Mouse (Mus musculus): ENCODE measurements around the gene Hoxd9. TPM values are rescaled to one million over a fixed set of nuclear protein-coding genes. Genes with fewer than 3 reads are reported as not detected.
A peak's percentile ranks its signal among the peaks of the same experiment; 100 is the strongest.

The Hoxd9 gene
- total and polyA plus RNA-seq, 3 experiments: not detected

GRCm38 (mm10) chr2:74672481-74673362, 24.8 kb upstream of the Hoxd9 start (continued):
- TF ChIP-seq E2F4 (IDR thresholded peaks at IDR 0.05; ENCODE audit: insufficient replicate concordance, low read depth, low read length): no peak
- no peak for TF ChIP-seq NRF1 (IDR thresholded peaks at IDR 0.05; ENCODE audit: low read depth, low read length)
- TF ChIP-seq IRF4 (IDR thresholded peaks at IDR 0.05; ENCODE audit: low read depth, low read length): peak; percentile 43; the same call in 1 of the 2 replicates
- TF ChIP-seq TCF12 (IDR thresholded peaks at IDR 0.05; ENCODE audit: low read depth, low read length): no peak

GRCm38 (mm10) chr2:74673835-74674425, 23.6 kb upstream of the Hoxd9 start:
- DNase-seq (ENCODE audit: extremely low read depth): no peak

GRCm38 (mm10) chr2:74674881-74675665, 22.5 kb upstream of the Hoxd9 start, which contains the start of gene Hoxd12:
Gene Hoxd12 (plus strand): TSS chr2:74675013.
- no peaks in the 10 kb centered on the region for H3K27me3 ChIP-seq (replicated peaks)
- dilution Hi-C loops (cut with MboI; ENCODE audit: extremely low pct_ligation_motif_present, extremely low pct_unique_long_range_greater_than_20kb, low sequenced_read_pairs) (no loop called here), in situ Hi-C loops (cut with MboI; ENCODE audit: low pct_ligation_motif_present, low pct_unique_long_range_greater_than_20kb, low sequenced_read_pairs) (loop anchor here (25.0 kb wide), 2 partner anchors 637 to 1088 kb away; partner anchors contain the start of gene Chrna1)
- H3K9ac ChIP-seq (ENCODE audit: insufficient read depth, low read depth): no peak within 1 kb of the TSS
- no peaks in the 10 kb centered on the region for H3K36me3 ChIP-seq (replicated peaks in 1 of 2; ENCODE audit: control insufficient read depth in 1 of 2, insufficient read depth in 1 of 2, low read length in 1 of 2)
- 0 out of 4 replicates have a peak, but pooled peaks cover 0 to 5% of the 10 kb centered on the region in 2 experiments for H3K4me1 ChIP-seq (ENCODE audit: control insufficient read depth in 1 of 2, insufficient read depth in 2 of 2)
- no peak within 1 kb of the TSS for H3K4me3 ChIP-seq (replicated peaks in 1 of 3; ENCODE audit: low read depth in 2 of 3, low read length in 2 of 3, poor library complexity in 1 of 3)
- H3K79me2 ChIP-seq (replicated peaks; ENCODE audit: control insufficient read depth, extremely low read depth, insufficient read depth, poor library complexity, severe bottlenecking): no peaks in the 10 kb centered on the region
- H3K27ac ChIP-seq (ENCODE audit: insufficient read depth, low read depth): no peak within 1 kb of the TSS
- H3K4me2 ChIP-seq (ENCODE audit: insufficient read depth, low read depth, poor library complexity, severe bottlenecking): no peak within 1 kb of the TSS
- no peak for TF ChIP-seq MAZ (IDR thresholded peaks at IDR 0.05; ENCODE audit: low read depth, low read length)
- TF ChIP-seq ELF1 (IDR thresholded peaks at IDR 0.05; ENCODE audit: low read depth, low read length): no peak
- TF ChIP-seq KAT2A (IDR thresholded peaks at IDR 0.05; ENCODE audit: insufficient replicate concordance, low read length): no peak
- no peak for TF ChIP-seq POLR2AphosphoS2 (IDR thresholded peaks at IDR 0.05; ENCODE audit: low read depth, low read length)
- no peak for TF ChIP-seq CHD1 (IDR thresholded peaks at IDR 0.05; ENCODE audit: low read depth, low read length)
- no peak for TF ChIP-seq MXI1 (IDR thresholded peaks at IDR 0.05; ENCODE audit: low read depth, low read length)
- TF ChIP-seq PAX5 (IDR thresholded peaks at IDR 0.05; ENCODE audit: low read length): no peak
- no peak for TF ChIP-seq CTCF (conservative IDR thresholded peaks at IDR 0.05 in 1 of 2, IDR thresholded peaks at IDR 0.05 in 1 of 2; ENCODE audit: low read depth in 2 of 2, low read length in 2 of 2)
- TF ChIP-seq EP300 (IDR thresholded peaks at IDR 0.05; ENCODE audit: low read length): no peak
- TF ChIP-seq ZKSCAN1 (IDR thresholded peaks at IDR 0.05; ENCODE audit: borderline replicate concordance, low read depth, low read length): no peak
- TF ChIP-seq ZMIZ1 (IDR thresholded peaks at IDR 0.05; ENCODE audit: low read depth, low read length): no peak
- peaks cover 5% of the 10 kb centered on the region for H3K9me3 ChIP-seq (replicated peaks; ENCODE audit: low read length)
- DNase-seq (ENCODE audit: extremely low read depth): no peak

More at GRCm38 (mm10) chr2:74673835-74674425, 23.6 kb upstream of the Hoxd9 start:
- dilution Hi-C loops (cut with MboI; ENCODE audit: extremely low pct_ligation_motif_present, extremely low pct_unique_long_range_greater_than_20kb, low sequenced_read_pairs) (no loop called here), in situ Hi-C loops (cut with MboI; ENCODE audit: low pct_ligation_motif_present, low pct_unique_long_range_greater_than_20kb, low sequenced_read_pairs) (loop anchor here (25.0 kb wide), 1 partner anchor 1087 kb away; the partner anchor contains the start of gene Chrna1)
- Histone ChIP-seq H3K27me3 (replicated peaks) (no peaks in the 10 kb centered on the region), H3K27ac (ENCODE audit: insufficient read depth, low read depth) (no peak overlapping the region), H3K36me3 (replicated peaks in 1 of 2; ENCODE audit: control insufficient read depth in 1 of 2, insufficient read depth in 1 of 2, low read length in 1 of 2) (no peaks in the 10 kb centered on the region), H3K4me2 (ENCODE audit: insufficient read depth, low read depth, poor library complexity, severe bottlenecking) (no peak overlapping the region), H3K4me1 (ENCODE audit: control insufficient read depth in 1 of 2, insufficient read depth in 2 of 2) (0 out of 4 replicates have a peak, but pooled peaks cover 0 to 5% of the 10 kb centered on the region in 2 experiments), H3K9ac (ENCODE audit: insufficient read depth, low read depth) (no peak overlapping the region), H3K4me3 (replicated peaks in 1 of 3; ENCODE audit: low read depth in 2 of 3, low read length in 2 of 3, poor library complexity in 1 of 3) (no peak overlapping the region), H3K79me2 (replicated peaks; ENCODE audit: control insufficient read depth, extremely low read depth, insufficient read depth, poor library complexity, severe bottlenecking) (no peaks in the 10 kb centered on the region), H3K9me3 (replicated peaks; ENCODE audit: low read length) (no peaks in the 10 kb centered on the region)
- no peak for TF ChIP-seq MXI1 (IDR thresholded peaks at IDR 0.05; ENCODE audit: low read depth, low read length)
- no peak for TF ChIP-seq HCFC1 (IDR thresholded peaks at IDR 0.05; ENCODE audit: low read depth, low read length)
- TF ChIP-seq MAFK (IDR thresholded peaks at IDR 0.05; ENCODE audit: insufficient replicate concordance, low read length): no peak
- TF ChIP-seq ZKSCAN1 (IDR thresholded peaks at IDR 0.05; ENCODE audit: borderline replicate concordance, low read depth, low read length): no peak
- TF ChIP-seq JUND (conservative IDR thresholded peaks at IDR 0.05; ENCODE audit: low read depth, low read length): no peak
- no peak for TF ChIP-seq EP300 (IDR thresholded peaks at IDR 0.05; ENCODE audit: low read length)
- TF ChIP-seq POLR2A (IDR thresholded peaks at IDR 0.05; ENCODE audit: low read depth, low read length): no peak
- TF ChIP-seq TBP (conservative IDR thresholded peaks at IDR 0.05; ENCODE audit: low read depth, low read length): no peak
- TF ChIP-seq E2F4 (IDR thresholded peaks at IDR 0.05; ENCODE audit: insufficient replicate concordance, low read depth, low read length): no peak
- no peak for TF ChIP-seq PAX5 (IDR thresholded peaks at IDR 0.05; ENCODE audit: low read length)
- no peak for TF ChIP-seq IRF4 (IDR thresholded peaks at IDR 0.05; ENCODE audit: low read depth, low read length)
- no peak for TF ChIP-seq UBTF (IDR thresholded peaks at IDR 0.05; ENCODE audit: low read depth, low read length)
- TF ChIP-seq ZNF384 (IDR thresholded peaks at IDR 0.05; ENCODE audit: low read depth, low read length): no peak
- no peak for TF ChIP-seq MEF2A (IDR thresholded peaks at IDR 0.05; ENCODE audit: borderline replicate concordance, low read depth, low read length)
- TF ChIP-seq BHLHE40 (IDR thresholded peaks at IDR 0.05; ENCODE audit: low read depth, low read length): no peak
- no peak for TF ChIP-seq RAD21 (IDR thresholded peaks at IDR 0.05; ENCODE audit: low read depth, low read length)
- TF ChIP-seq NRF1 (IDR thresholded peaks at IDR 0.05; ENCODE audit: low read depth, low read length): no peak
- no peak for TF ChIP-seq CTCF (conservative IDR thresholded peaks at IDR 0.05 in 1 of 2, IDR thresholded peaks at IDR 0.05 in 1 of 2; ENCODE audit: low read depth in 2 of 2, low read length in 2 of 2)
- no peak for TF ChIP-seq RCOR1 (conservative IDR thresholded peaks at IDR 0.05; ENCODE audit: low read depth, low read length)

All from CH12.LX (cell line).